Mouse (Mus musculus) adrenal gland, postnatal 4 days (tissue): Measurements from ENCODE around the gene Aqp12. TPM values are rescaled to one million over a fixed set of nuclear protein-coding genes. Genes with fewer than 3 reads are reported as not detected.
A peak's percentile ranks its signal among the peaks of the same experiment; 100 is the strongest.

Experiments
- DNase-seq, 2 experiments: peaks; one replicate each; pipeline ENCODE4 v3.0.0; 2021 to 2022; ENCODE audit warnings: low spot score in 2 of 2, mixed read lengths in 2 of 2
- total RNA-seq, 2 experiments: library from RNA; stranded (reverse); gene quantifications; 2 replicates each; pipeline ENCODE4 v1.2.3; 2021

Aqp12 gene
- total RNA-seq, 2 experiments from 2014 or later, result 4.7 TPM; not detected in 1

DNA sequence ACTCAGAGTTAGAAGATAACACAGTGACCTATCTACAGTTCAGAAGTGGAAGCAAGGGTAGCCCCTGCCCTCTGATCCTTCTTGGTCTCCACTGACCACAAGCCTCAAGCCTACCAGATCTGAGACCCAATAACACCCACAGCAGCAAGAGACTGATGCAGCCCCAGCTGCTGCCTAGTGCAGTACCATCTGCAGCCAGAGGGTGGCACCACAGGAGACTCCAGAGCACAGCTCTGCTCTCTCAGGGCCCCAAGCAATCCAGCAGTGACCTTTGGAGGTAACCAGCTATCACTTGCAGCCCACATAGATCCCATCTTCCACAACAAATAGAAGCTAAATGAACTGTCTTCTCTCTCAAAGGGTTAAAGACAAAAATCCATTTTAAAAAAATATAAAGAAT, 8.3 kb downstream of the Aqp12 start:
- DNase-seq, result peak; percentile 66 to 78

DNA sequence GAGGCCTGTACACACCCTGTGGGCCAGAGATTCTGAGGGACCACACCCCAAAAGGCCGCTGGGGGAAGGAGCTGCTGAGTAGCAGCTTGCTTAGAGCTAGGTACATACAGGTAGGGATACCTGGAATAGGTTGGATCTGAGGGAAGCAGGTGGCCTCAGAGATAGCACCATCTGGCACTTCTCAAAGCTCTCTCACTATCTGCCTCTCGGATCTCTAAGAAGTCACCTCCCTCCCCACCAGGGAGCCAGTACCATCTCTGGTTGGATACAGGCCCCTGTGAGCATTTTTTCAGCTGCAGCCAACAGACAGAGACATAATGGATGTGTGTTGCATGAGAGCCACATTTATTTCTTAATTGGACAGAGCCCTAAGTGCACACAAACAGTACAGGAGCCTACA, 9.0 kb downstream of the Aqp12 start:
- no peak for DNase-seq

DNA sequence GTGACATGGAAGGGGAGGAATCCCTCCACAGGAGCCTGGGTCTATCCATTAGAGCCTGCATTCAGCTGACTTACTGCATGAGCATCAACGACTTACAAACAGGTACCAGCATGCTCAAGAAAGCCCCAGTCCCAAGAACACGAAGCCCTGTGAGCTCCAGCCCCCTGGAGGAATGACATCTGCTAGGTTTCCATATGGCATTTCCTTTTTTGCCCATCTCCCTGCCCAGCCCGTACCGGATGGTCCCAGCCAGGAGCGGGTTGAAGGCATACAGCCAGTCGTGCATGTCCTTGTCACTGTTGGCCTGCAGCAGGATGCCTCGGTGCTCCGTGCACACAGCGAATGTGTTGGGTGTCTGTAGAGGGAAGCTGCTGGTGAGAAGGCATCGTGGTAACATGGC, 12.6 kb downstream of the Aqp12 start:
- no peak for DNase-seq

DNA sequence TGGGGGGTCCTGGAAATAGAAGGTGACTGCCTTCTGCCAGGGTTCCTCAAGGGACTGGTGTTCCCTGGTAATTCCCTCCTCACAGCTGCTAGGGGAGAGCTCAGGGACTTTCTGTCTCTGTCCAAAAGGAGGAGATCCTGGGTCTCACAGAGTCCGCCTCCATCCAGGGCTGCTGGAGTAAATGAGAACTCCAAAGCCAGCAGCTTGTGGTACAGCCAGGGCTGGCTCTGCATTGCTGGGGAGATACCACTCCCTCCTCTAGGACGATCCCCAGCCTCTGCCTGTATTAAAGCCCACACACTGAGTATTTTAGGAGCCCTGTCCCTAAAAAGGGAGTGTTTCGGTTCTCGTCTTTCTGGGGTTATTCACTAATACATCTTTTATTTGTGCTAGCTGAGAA, 14.5 kb downstream of the Aqp12 start:
- no peak for DNase-seq

DNA sequence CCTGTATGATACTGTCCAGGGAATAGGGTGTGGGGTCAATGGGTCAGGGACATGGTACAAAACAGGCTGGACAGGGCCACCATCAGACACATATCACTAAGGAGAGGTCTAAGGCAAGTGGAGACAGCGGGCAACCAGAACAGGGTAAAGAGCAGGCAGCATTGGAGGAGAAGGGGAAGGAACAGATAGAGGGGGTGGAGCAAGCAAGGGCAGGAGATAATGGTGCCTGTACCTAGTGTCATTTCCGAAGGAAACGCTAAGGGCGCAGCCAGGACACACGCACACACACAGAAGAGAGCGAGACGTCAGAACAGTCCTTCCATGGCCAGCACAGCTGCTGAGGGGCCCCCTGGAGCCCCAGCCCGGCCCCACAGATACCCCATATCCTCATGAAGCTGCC, 20.5 kb downstream of the Aqp12 start:
- DNase-seq, result no peak

DNA sequence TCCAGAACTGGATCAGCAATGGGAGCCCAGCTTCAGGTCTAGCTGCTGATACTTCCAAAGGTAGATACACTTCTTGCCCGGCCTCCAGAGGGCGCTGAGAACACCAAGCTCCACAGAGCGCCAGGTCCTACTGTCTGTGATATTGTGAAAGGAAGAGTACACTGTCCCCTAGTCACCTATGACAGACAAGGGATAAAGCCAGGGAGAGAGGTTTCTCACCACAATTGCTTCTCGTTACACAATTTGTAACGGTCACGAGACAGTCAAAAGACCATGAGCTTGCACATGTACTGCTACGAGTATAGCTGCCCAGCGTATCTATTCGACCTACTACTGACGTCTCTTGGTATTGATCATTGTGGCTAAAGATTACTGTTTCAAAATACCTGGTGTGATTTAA, 23.3 kb downstream of the Aqp12 start:
- no peak for DNase-seq

DNA sequence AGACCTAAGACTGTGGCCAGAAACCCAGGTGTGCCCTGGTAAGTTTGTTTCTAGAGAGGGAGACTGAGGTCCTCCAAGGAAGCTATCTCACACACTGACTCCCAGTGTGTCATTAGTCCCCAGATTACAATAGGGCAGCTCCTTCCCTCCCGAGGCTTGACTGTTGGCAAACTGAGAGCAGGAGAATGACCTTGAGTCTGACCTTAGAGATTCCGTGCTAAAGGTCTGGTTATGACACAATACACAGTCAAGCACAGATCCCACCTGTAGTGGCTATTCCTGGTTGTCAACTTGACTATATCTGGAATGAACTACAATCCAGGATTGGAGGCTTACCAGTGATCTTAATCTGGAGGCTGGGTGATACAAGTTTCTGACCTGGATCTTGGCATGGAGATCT, 23.9 kb downstream of the Aqp12 start:
- DNase-seq, result no peak

DNA sequence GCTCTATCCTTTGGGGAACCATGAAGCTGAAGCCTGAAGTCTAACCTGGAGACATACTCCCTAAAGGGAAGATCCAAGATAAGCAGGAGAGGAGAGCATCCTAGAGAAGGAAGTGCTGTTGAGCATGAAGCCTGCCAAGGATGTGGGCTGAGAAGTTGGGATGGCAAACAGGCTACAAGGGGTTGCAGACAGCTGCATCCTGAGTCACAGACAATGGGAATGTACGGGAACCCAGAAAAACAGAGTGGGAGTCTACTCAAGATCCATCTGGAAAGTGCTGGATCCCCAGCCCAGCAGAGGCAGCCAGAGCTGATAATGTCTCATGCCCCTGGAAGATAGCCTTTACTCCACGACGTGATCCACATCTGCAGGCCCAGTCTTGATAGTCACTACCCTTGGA, 25.1 kb downstream of the Aqp12 start:
- no peak for DNase-seq

DNA sequence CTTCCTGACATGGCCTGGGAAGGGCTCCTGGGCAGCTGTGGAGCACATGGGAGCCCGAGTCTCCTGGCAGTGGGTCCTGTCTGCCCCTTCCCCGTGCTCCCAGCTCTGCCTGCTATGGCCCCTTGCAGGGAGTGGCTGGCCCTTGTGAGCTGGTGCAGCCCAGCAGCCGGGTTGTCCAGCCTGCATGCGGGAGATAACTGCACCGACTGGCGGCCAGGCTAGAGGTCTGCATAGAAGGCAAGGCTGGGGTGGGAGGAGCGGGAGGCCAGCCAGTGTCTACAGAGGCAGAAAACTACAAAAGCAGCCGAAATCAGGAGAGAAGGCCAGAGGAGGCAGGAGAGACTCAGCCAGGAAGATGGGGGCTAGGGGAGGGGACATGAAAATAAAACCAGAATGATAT, 27.9 kb downstream of the Aqp12 start:
- DNase-seq, result no peak

DNA sequence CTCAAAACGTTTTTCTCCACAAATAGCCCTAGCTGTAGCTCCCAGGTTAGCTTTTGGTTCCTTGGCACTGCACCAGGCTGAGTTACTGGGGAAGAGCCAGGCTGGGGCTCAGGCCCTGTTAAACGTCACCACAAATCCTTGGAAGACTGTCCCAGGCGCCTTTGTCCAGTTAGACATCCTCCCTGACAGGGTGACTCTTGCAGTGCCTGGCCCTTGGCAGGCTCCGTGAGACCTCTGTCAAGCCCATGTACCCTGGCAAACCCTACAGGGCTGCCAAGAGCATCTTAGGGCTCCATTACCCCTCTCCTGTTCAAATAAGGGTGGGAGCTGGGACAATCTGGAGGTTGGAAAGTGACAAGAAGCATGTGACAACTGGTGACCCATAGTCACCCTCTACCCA, 29.8 kb downstream of the Aqp12 start:
- DNase-seq, result no peak

DNA sequence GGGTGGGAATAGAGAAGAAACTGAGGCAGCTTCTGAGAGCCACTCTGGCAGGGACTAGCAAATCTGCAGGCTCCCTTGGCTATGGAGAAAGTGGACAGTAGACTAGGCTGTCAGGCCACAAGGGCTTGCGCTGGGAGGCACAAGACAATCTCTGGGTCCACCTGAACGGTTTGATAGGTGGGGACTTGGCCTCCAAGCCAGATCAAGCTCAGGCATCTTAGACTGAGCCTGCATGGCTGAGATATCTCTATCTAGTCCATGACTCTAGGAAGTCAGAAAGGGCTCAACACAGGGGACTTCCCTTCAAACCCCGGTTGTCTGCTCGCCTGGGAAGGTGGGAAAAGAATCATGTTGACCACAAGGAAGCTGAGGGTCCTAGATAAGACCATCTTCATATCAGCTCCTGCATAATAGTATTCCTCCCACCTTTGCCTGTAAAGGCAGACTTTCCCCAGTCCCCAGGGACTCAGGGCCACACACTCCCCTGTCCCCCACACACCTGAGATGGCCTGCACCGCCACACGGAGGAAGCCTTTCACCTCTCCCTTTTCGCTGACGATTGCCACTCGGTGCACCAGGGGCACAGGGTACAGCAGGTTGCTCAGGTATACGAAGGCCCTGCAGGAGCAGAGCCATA, 40.1 kb downstream of the Aqp12 start:
- DNase-seq, result no peak

DNA sequence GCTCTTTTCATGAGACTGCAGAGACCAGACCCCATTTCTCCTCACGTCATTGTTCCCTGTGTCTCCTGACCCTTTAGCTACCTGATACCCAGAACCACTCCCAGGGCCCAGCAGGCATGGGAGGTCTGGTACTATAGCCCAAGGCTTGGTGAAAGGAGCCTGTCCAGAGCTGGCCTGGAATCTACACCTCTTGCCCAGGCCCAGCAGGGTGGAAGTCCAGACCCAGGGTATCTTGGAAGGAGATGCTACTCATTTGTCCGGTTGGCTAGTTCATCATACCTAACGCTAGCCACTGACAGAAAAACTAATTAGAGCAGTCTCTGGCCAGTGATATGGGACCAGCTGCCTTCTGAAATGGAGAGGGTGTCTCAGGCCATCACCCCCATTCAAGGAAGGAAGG, 43.9 kb downstream of the Aqp12 start:
- DNase-seq, result no peak

DNA sequence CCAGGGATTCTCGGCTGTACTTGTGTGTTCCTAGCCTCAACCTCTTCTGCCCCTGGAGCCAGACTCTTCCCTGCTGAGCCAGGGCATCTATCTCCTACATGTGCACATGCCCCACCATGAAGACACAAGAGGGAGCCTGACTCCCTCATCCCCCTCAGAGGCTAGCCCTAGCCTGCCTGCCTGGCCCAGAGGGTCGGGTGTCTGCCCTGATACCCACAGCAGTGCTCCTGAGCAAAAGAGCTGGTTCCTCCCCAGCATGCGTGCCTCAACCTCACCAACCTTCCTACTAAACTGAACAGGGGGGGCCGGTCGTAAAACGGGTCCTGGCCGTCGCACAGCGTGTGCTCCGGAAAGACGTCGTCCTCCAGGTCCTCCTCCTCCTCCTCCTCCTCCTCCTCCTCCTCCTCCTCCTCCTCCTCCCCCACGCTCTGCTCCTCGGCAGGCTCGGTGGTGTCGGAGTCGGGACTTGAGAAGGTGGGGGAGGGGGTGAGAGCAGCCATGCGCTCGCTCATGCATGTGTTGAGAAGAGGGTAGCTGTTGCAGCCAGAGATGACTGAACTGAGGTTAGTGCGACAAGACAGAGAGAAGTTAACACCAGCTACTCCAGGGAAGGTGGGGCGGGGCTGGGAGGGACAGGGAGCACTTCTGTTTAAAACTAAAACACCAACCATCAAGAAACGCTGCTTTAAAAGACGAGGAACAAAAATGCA, 45.1 kb downstream of the Aqp12 start:
- no peak for DNase-seq

Other genes starting within 250 kb of the Aqp12 start
- gene Gpc1, start 174.7 kb upstream of the Aqp12 start, total RNA-seq, result 10 to 100 TPM; 71.4 to 73.2 TPM
- gene Ankmy1, start 103.4 kb upstream of the Aqp12 start, total RNA-seq, result 1 to 10 TPM; 1.2 TPM
- gene Dusp28, start 99.4 kb upstream of the Aqp12 start, total RNA-seq, result 10 to 100 TPM; 11.6 to 13.2 TPM
- 10 to 100 TPM; 74.3 to 74.6 TPM for gene Rnpepl1, start 95.6 kb upstream of the Aqp12 start, total RNA-seq
- 10 to 100 TPM; 32.5 to 34.7 TPM for gene Capn10, start 72.0 kb upstream of the Aqp12 start, total RNA-seq
- under 1 TPM; 0.62 to 0.76 TPM for gene Gpr35, start 55.5 kb upstream of the Aqp12 start, total RNA-seq
- 10 to 100 TPM; 36.0 to 45.0 TPM for gene Kif1a, start 95.6 kb downstream of the Aqp12 start, total RNA-seq
- 10 to 100 TPM in 1 of 2 experiments, under 1 TPM in 1; 0.70 to 18.8 TPM for gene Agxt, start 128.9 kb downstream of the Aqp12 start, total RNA-seq
- gene 2310007B03Rik, start 154.6 kb downstream of the Aqp12 start, total RNA-seq, result under 1 TPM in 1 of 2 experiments, not detected in 1; 0.42 TPM
- under 1 TPM; 0.31 TPM for gene Crocc2, start 162.4 kb downstream of the Aqp12 start, total RNA-seq
- 10 to 100 TPM; 27.0 to 28.8 TPM for gene Sned1, start 229.5 kb downstream of the Aqp12 start, total RNA-seq